Mouse (Mus musculus) heart, embryonic 13.5 days (tissue): ENCODE measurements at regions not wholly inside any gene's neighbourhood (a gene's known extent, or its start where the extent isn't known, plus 50 kb on each side); places are given as distances from the start of the nearest gene placed in this dataset.

Source experiments
- ATAC-seq: fragments of 200-750 bp; cut with Nextera tagmentation; 2 replicates; pipeline ENCODE4 v1.8.0; 2017; ENCODE audit warnings: moderate TSS enrichment; ENCODE audit not compliant: insufficient number of reproducible peaks, low FRiP score, low TSS enrichment; ENCODE audit errors: extremely low read depth
- H3K27ac ChIP-seq: fragments of 300-500 bp; sonication (generic); replicated peaks from 2 replicates; pipeline ENCODE4 v1.5.1; 2015; ENCODE audit warnings: moderate library complexity, mild to moderate bottlenecking, inconsistent platforms
- H3K27me3 ChIP-seq: fragments of 300-500 bp; sonication (generic); replicated peaks from 2 replicates; pipeline ENCODE4 v1.6.1; 2015; ENCODE audit warnings: mild to moderate bottlenecking, inconsistent platforms
- H3K36me3 ChIP-seq: fragments of 300-500 bp; sonication (generic); 2 replicates; pipeline ENCODE4 v1.6.1; 2015; ENCODE audit warnings: mild to moderate bottlenecking, inconsistent platforms
- H3K4me1 ChIP-seq: fragments of 300-500 bp; sonication (generic); 2 replicates; pipeline ENCODE4 v1.6.1; 2015; ENCODE audit warnings: inconsistent platforms
- H3K4me2 ChIP-seq: fragments of 300-500 bp; sonication (generic); 2 replicates; pipeline ENCODE4 v1.6.1; 2015; ENCODE audit warnings: inconsistent platforms, mild to moderate bottlenecking, moderate library complexity
- H3K4me3 ChIP-seq: fragments of 300-500 bp; sonication (generic); 2 replicates; pipeline ENCODE4 v1.5.1; 2015; ENCODE audit warnings: moderate library complexity, mild to moderate bottlenecking, inconsistent platforms
- H3K9ac ChIP-seq: fragments of 300-500 bp; sonication (generic); 2 replicates; pipeline ENCODE4 v1.6.1; 2015; ENCODE audit warnings: inconsistent platforms, mild to moderate bottlenecking, moderate library complexity
- H3K9me3 ChIP-seq: fragments of 300-500 bp; sonication (generic); 2 replicates; pipeline ENCODE4 v1.6.1; 2016; ENCODE audit warnings: inconsistent platforms
- WGBS: fragments of 180-500 bp; shearing (Covaris S2); methylation state at CpG from one replicate; pipeline ENCODE4 v1.1.7; 2015; ENCODE audit warnings: mixed read lengths; 5-methylcytosine and 5-hydroxymethylcytosine counted together

GRCm38 (mm10) chr12:16014679-16015078, 198.0 kb upstream of the Trib2 start:
- Histone ChIP-seq H3K4me3 (no peak overlapping the region), H3K9ac (no peak overlapping the region), H3K27me3 (no peaks in the 10 kb centered on the region), H3K9me3 (no peaks in the 10 kb centered on the region), H3K27ac (no peak overlapping the region), H3K4me2 (no peak overlapping the region), H3K36me3 (no peaks in the 10 kb centered on the region), H3K4me1 (peaks cover 25% of the 10 kb centered on the region)
- no peak for ATAC-seq
- WGBS = 97% methylated on average over 1 of the region's 1 CpGs

- WGBS = 80% methylated on average over 6 of the region's 6 CpGs
- H3K4me2 ChIP-seq = no peak overlapping the region
- no peak overlapping the region for H3K27ac ChIP-seq
- peaks cover 31% of the 10 kb centered on the region for H3K4me1 ChIP-seq
- no peak for ATAC-seq
- no peaks in the 10 kb centered on the region for H3K27me3 ChIP-seq
- H3K9ac ChIP-seq = no peak overlapping the region
- no peak overlapping the region for H3K4me3 ChIP-seq
- no peaks in the 10 kb centered on the region for H3K9me3 ChIP-seq
- H3K36me3 ChIP-seq = no peaks in the 10 kb centered on the region
Measured at GRCm38 (mm10) chr12:16013861-16014630, 197.3 kb upstream of the Trib2 start.

- Histone ChIP-seq H3K4me3 (no peak overlapping the region), H3K27ac (no peak overlapping the region), H3K4me2 (no peak overlapping the region), H3K9ac (no peak overlapping the region), H3K4me1 (peaks cover 38% of the 10 kb centered on the region), H3K36me3 (no peaks in the 10 kb centered on the region), H3K27me3 (no peaks in the 10 kb centered on the region), H3K9me3 (no peaks in the 10 kb centered on the region)
- 66% methylated on average over 2 of the region's 2 CpGs for WGBS
- no peak for ATAC-seq
Measured at GRCm38 (mm10) chr12:16013354-16013753, 196.6 kb upstream of the Trib2 start.

GRCm38 (mm10) chr12:16012081-16012480, 195.4 kb upstream of the Trib2 start:
- H3K27me3 ChIP-seq = no peaks in the 10 kb centered on the region
- no peak overlapping the region for H3K4me2 ChIP-seq
- ATAC-seq = no peak
- H3K36me3 ChIP-seq = no peaks in the 10 kb centered on the region
- H3K9ac ChIP-seq = no peak overlapping the region
- peaks cover 39% of the 10 kb centered on the region for H3K4me1 ChIP-seq
- WGBS = 79% methylated on average over 4 of the region's 4 CpGs
- no peaks in the 10 kb centered on the region for H3K9me3 ChIP-seq
- H3K4me3 ChIP-seq = no peak overlapping the region
- no peak overlapping the region for H3K27ac ChIP-seq

- Histone ChIP-seq H3K4me1 (peaks cover 42% of the 10 kb centered on the region), H3K36me3 (no peaks in the 10 kb centered on the region), H3K27me3 (no peaks in the 10 kb centered on the region), H3K27ac (peak overlapping the region; percentile 59), H3K4me2 (no peak overlapping the region), H3K4me3 (no peak overlapping the region), H3K9ac (no peak overlapping the region), H3K9me3 (no peaks in the 10 kb centered on the region)
- ATAC-seq = no peak
- WGBS = 56% methylated on average over 10 of the region's 10 CpGs
Measured at GRCm38 (mm10) chr12:16009822-16010620, 193.3 kb upstream of the Trib2 start.

GRCm38 (mm10) chr12:16008763-16009515, 192.2 kb upstream of the Trib2 start:
- Histone ChIP-seq H3K4me1 (peaks cover 36% of the 10 kb centered on the region), H3K4me3 (no peak overlapping the region), H3K9me3 (no peaks in the 10 kb centered on the region), H3K4me2 (no peak overlapping the region), H3K36me3 (no peaks in the 10 kb centered on the region), H3K27me3 (no peaks in the 10 kb centered on the region), H3K9ac (no peak overlapping the region), H3K27ac (peak overlapping the region; percentile 59)
- ATAC-seq = no peak
- WGBS = 53% methylated on average over 3 of the region's 3 CpGs

- Histone ChIP-seq H3K4me2 (no peak overlapping the region), H3K9me3 (no peaks in the 10 kb centered on the region), H3K27me3 (no peaks in the 10 kb centered on the region), H3K4me3 (no peak overlapping the region), H3K4me1 (peaks cover 36% of the 10 kb centered on the region), H3K27ac (peak overlapping the region; percentile 59), H3K36me3 (no peaks in the 10 kb centered on the region), H3K9ac (no peak overlapping the region)
- 62% methylated on average over 4 of the region's 4 CpGs for WGBS
- ATAC-seq = no peak
Measured at GRCm38 (mm10) chr12:16008261-16008660, 191.5 kb upstream of the Trib2 start.

GRCm38 (mm10) chr12:16006688-16007087, 190.0 kb upstream of the Trib2 start:
- no peak for ATAC-seq
- 0 out of 2 replicates have a peak overlapping the region, but pooled peaks have one; percentile 25 for H3K27ac ChIP-seq
- WGBS = 40% methylated on average over 5 of the region's 5 CpGs
- no peaks in the 10 kb centered on the region for H3K36me3 ChIP-seq
- no peaks in the 10 kb centered on the region for H3K9me3 ChIP-seq
- peaks cover 36% of the 10 kb centered on the region for H3K4me1 ChIP-seq
- H3K9ac ChIP-seq = no peak overlapping the region
- H3K4me2 ChIP-seq = no peak overlapping the region
- no peak overlapping the region for H3K4me3 ChIP-seq
- no peaks in the 10 kb centered on the region for H3K27me3 ChIP-seq

- 87% methylated on average over 5 of the region's 5 CpGs for WGBS
- H3K4me1 ChIP-seq = peaks cover 36% of the 10 kb centered on the region
- 0 out of 2 replicates have a peak overlapping the region, but pooled peaks have one; percentile 25 for H3K27ac ChIP-seq
- no peak overlapping the region for H3K9ac ChIP-seq
- ATAC-seq = no peak
- no peaks in the 10 kb centered on the region for H3K27me3 ChIP-seq
- no peaks in the 10 kb centered on the region for H3K9me3 ChIP-seq
- H3K4me3 ChIP-seq = no peak overlapping the region
- H3K36me3 ChIP-seq = no peaks in the 10 kb centered on the region
- no peak overlapping the region for H3K4me2 ChIP-seq
Measured at GRCm38 (mm10) chr12:16006286-16006685, 189.6 kb upstream of the Trib2 start.

- Histone ChIP-seq H3K4me1 (peaks cover 7% of the 10 kb centered on the region), H3K27ac (no peak overlapping the region), H3K36me3 (no peaks in the 10 kb centered on the region), H3K9me3 (no peaks in the 10 kb centered on the region; the same call in 1 of the 2 replicates), H3K27me3 (no peaks in the 10 kb centered on the region), H3K9ac (no peak overlapping the region), H3K4me2 (no peak overlapping the region), H3K4me3 (no peak overlapping the region)
- no peak for ATAC-seq
- 78% methylated on average over 7 of the region's 7 CpGs for WGBS
Measured at GRCm38 (mm10) chr12:16001811-16002210, 185.1 kb upstream of the Trib2 start.

GRCm38 (mm10) chr12:16001225-16001624, 184.5 kb upstream of the Trib2 start:
- no peak for ATAC-seq
- WGBS = 75% methylated on average over 5 of the region's 5 CpGs

More at GRCm38 (mm10) chr12:16001225-16001624, 184.5 kb upstream of the Trib2 start:
- Histone ChIP-seq H3K4me3 (no peak overlapping the region), H3K9me3 (no peaks in the 10 kb centered on the region; the same call in 1 of the 2 replicates), H3K36me3 (no peaks in the 10 kb centered on the region), H3K27me3 (no peaks in the 10 kb centered on the region), H3K9ac (no peak overlapping the region), H3K27ac (no peak overlapping the region), H3K4me2 (no peak overlapping the region), H3K4me1 (peaks cover 1% of the 10 kb centered on the region)
